Mouse (Mus musculus): ENCODE results near the gene Myo15b. TPM values are rescaled to one million over a fixed set of nuclear protein-coding genes. Genes with fewer than 3 reads are reported as not detected.
A peak's percentile ranks its signal among the peaks of the same experiment; 100 is the strongest.

Myo15b gene
- polyA plus RNA-seq, 1 experiment from 2014 or later = 0.18 TPM

GRCm38 (mm10) chr11:115833021-115833513, 25.1 kb upstream of the Myo15b start:
- Histone ChIP-seq H3K9me3 (no peaks in the 10 kb centered on the region), H3K27ac (no peak overlapping the region)

GRCm38 (mm10) chr11:115834033-115834432, 24.2 kb upstream of the Myo15b start:
- peaks cover 21% of the 10 kb centered on the region for H3K27me3 ChIP-seq
- H3K4me1 ChIP-seq = peaks cover 47% of the 10 kb centered on the region
- no peak overlapping the region for H3K4me2 ChIP-seq (replicated peaks)
- WGBS = 64% methylated on average over 6 of the region's 6 CpGs
- H3K4me3 ChIP-seq = no peak overlapping the region
- H3K9ac ChIP-seq = no peak overlapping the region
- no peaks in the 10 kb centered on the region for H3K9me3 ChIP-seq
- no peaks in the 10 kb centered on the region for H3K36me3 ChIP-seq
- ATAC-seq (ENCODE audit: insufficient number of reproducible peaks, insufficient read depth, low FRiP score, low TSS enrichment) = no peak
- no peak overlapping the region for H3K27ac ChIP-seq

More at GRCm38 (mm10) chr11:115833021-115833513, 25.1 kb upstream of the Myo15b start:
- no peaks in the 10 kb centered on the region for H3K36me3 ChIP-seq
- ATAC-seq (ENCODE audit: insufficient number of reproducible peaks, insufficient read depth, low FRiP score, low TSS enrichment) = no peak
- no peak overlapping the region for H3K4me3 ChIP-seq
- peaks cover 21% of the 10 kb centered on the region for H3K27me3 ChIP-seq
- WGBS = 18% methylated on average over 8 of the region's 8 CpGs
- no peak overlapping the region for H3K9ac ChIP-seq
- no peak overlapping the region for H3K4me2 ChIP-seq (replicated peaks)
- peaks cover 40% of the 10 kb centered on the region for H3K4me1 ChIP-seq

- ATAC-seq (ENCODE audit: insufficient number of reproducible peaks, insufficient read depth, low FRiP score, low TSS enrichment) = no peak
- Histone ChIP-seq H3K4me2 (replicated peaks) (no peak overlapping the region), H3K27me3 (no peaks in the 10 kb centered on the region), H3K9ac (no peak overlapping the region), H3K4me3 (no peak overlapping the region), H3K4me1 (peaks cover 54% of the 10 kb centered on the region), H3K9me3 (no peaks in the 10 kb centered on the region), H3K27ac (no peak overlapping the region), H3K36me3 (no peaks in the 10 kb centered on the region)
- WGBS = 45% methylated on average over 11 of the region's 11 CpGs
Observed at GRCm38 (mm10) chr11:115836656-115837395, 21.4 kb upstream of the Myo15b start.

- ATAC-seq (ENCODE audit: insufficient number of reproducible peaks, insufficient read depth, low FRiP score, low TSS enrichment) = no peak
- H3K4me2 ChIP-seq (replicated peaks) = no peak overlapping the region
- H3K9me3 ChIP-seq = no peaks in the 10 kb centered on the region
- WGBS = 91% methylated on average over 22 of the region's 22 CpGs
- H3K27me3 ChIP-seq = no peaks in the 10 kb centered on the region
- H3K4me1 ChIP-seq = peaks cover 57% of the 10 kb centered on the region
- H3K36me3 ChIP-seq = no peaks in the 10 kb centered on the region
- H3K9ac ChIP-seq = no peak overlapping the region
- no peak overlapping the region for H3K4me3 ChIP-seq
- no peak overlapping the region for H3K27ac ChIP-seq
Observed at GRCm38 (mm10) chr11:115837606-115838345, 20.4 kb upstream of the Myo15b start.

GRCm38 (mm10) chr11:115838895-115839311, 19.3 kb upstream of the Myo15b start:
- H3K27ac ChIP-seq = no peak overlapping the region
- 26% methylated on average over 4 of the region's 4 CpGs for WGBS

GRCm38 (mm10) chr11:115839732-115840131, 18.5 kb upstream of the Myo15b start:
- WGBS = 54% methylated on average over 3 of the region's 3 CpGs
- Histone ChIP-seq H3K4me1 (peaks cover 48% of the 10 kb centered on the region), H3K36me3 (no peaks in the 10 kb centered on the region), H3K27me3 (no peaks in the 10 kb centered on the region), H3K27ac (peak overlapping the region; percentile 24; the same call in 1 of the 2 replicates), H3K9ac (0 out of 2 replicates have a peak overlapping the region, but pooled peaks have one; percentile 28), H3K9me3 (no peaks in the 10 kb centered on the region), H3K4me2 (replicated peaks) (no peak overlapping the region), H3K4me3 (no peak overlapping the region)
- no peak for ATAC-seq (ENCODE audit: insufficient number of reproducible peaks, insufficient read depth, low FRiP score, low TSS enrichment)

More at GRCm38 (mm10) chr11:115838895-115839311, 19.3 kb upstream of the Myo15b start:
- peak; percentile 57; the same call in 1 of the 2 replicates for ATAC-seq (ENCODE audit: insufficient number of reproducible peaks, insufficient read depth, low FRiP score, low TSS enrichment)
- no peak overlapping the region for H3K4me3 ChIP-seq
- no peak overlapping the region for H3K4me2 ChIP-seq (replicated peaks)
- no peak overlapping the region for H3K9ac ChIP-seq
- no peaks in the 10 kb centered on the region for H3K27me3 ChIP-seq
- no peaks in the 10 kb centered on the region for H3K9me3 ChIP-seq
- H3K36me3 ChIP-seq = no peaks in the 10 kb centered on the region
- peaks cover 46% of the 10 kb centered on the region for H3K4me1 ChIP-seq

- Histone ChIP-seq H3K9ac (no peak overlapping the region), H3K27me3 (no peaks in the 10 kb centered on the region)
- 85% methylated on average over 6 of the region's 6 CpGs for WGBS
Observed at GRCm38 (mm10) chr11:115841044-115841443, 17.2 kb upstream of the Myo15b start.

GRCm38 (mm10) chr11:115841961-115842550, 16.1 kb upstream of the Myo15b start:
- H3K27ac ChIP-seq = peak overlapping the region; percentile 79
- no peaks in the 10 kb centered on the region for H3K27me3 ChIP-seq
- H3K9me3 ChIP-seq = no peaks in the 10 kb centered on the region
- H3K4me2 ChIP-seq (replicated peaks) = no peak overlapping the region
- WGBS = 17% methylated on average over 6 of the region's 6 CpGs
- 0 out of 2 replicates have a peak, but pooled peaks cover 7% of the 10 kb centered on the region for H3K36me3 ChIP-seq
- ATAC-seq (ENCODE audit: insufficient number of reproducible peaks, insufficient read depth, low FRiP score, low TSS enrichment) = no peak
- no peak overlapping the region for H3K9ac ChIP-seq
- H3K4me1 ChIP-seq = peaks cover 38% of the 10 kb centered on the region
- H3K4me3 ChIP-seq = no peak overlapping the region

More at GRCm38 (mm10) chr11:115841044-115841443, 17.2 kb upstream of the Myo15b start:
- H3K4me3 ChIP-seq = no peak overlapping the region
- no peaks in the 10 kb centered on the region for H3K9me3 ChIP-seq
- peaks cover 41% of the 10 kb centered on the region for H3K4me1 ChIP-seq
- no peak overlapping the region for H3K27ac ChIP-seq
- no peak for ATAC-seq (ENCODE audit: insufficient number of reproducible peaks, insufficient read depth, low FRiP score, low TSS enrichment)
- 0 out of 2 replicates have a peak, but pooled peaks cover 7% of the 10 kb centered on the region for H3K36me3 ChIP-seq
- no peak overlapping the region for H3K4me2 ChIP-seq (replicated peaks)

GRCm38 (mm10) chr11:115843141-115843890, 14.9 kb upstream of the Myo15b start:
- Histone ChIP-seq H3K27ac (no peak overlapping the region), H3K27me3 (no peaks in the 10 kb centered on the region), H3K4me3 (no peak overlapping the region), H3K9me3 (no peaks in the 10 kb centered on the region), H3K9ac (no peak overlapping the region), H3K4me2 (replicated peaks) (no peak overlapping the region), H3K4me1 (peaks cover 37% of the 10 kb centered on the region), H3K36me3 (0 out of 2 replicates have a peak, but pooled peaks cover 7% of the 10 kb centered on the region)
- no peak for ATAC-seq (ENCODE audit: insufficient number of reproducible peaks, insufficient read depth, low FRiP score, low TSS enrichment)
- 84% methylated on average over 10 of the region's 14 CpGs for WGBS

GRCm38 (mm10) chr11:115843891-115844239, 14.3 kb upstream of the Myo15b start:
- Histone ChIP-seq H3K4me1 (peaks cover 31% of the 10 kb centered on the region), H3K36me3 (0 out of 2 replicates have a peak, but pooled peaks cover 7% of the 10 kb centered on the region), H3K4me2 (replicated peaks) (no peak overlapping the region), H3K9ac (no peak overlapping the region), H3K27me3 (no peaks in the 10 kb centered on the region), H3K9me3 (no peaks in the 10 kb centered on the region), H3K27ac (no peak overlapping the region), H3K4me3 (no peak overlapping the region)
- ATAC-seq (ENCODE audit: insufficient number of reproducible peaks, insufficient read depth, low FRiP score, low TSS enrichment) = no peak
- WGBS = 73% methylated on average over 5 of the region's 5 CpGs

GRCm38 (mm10) chr11:115844240-115844639, 14.0 kb upstream of the Myo15b start:
- Histone ChIP-seq H3K27ac (no peak overlapping the region), H3K4me3 (no peak overlapping the region), H3K27me3 (no peaks in the 10 kb centered on the region), H3K4me1 (peaks cover 27% of the 10 kb centered on the region), H3K36me3 (0 out of 2 replicates have a peak, but pooled peaks cover 7% of the 10 kb centered on the region), H3K9ac (no peak overlapping the region), H3K4me2 (replicated peaks) (no peak overlapping the region), H3K9me3 (no peaks in the 10 kb centered on the region)
- WGBS = 47% methylated on average over 8 of the region's 8 CpGs
- no peak for ATAC-seq (ENCODE audit: insufficient number of reproducible peaks, insufficient read depth, low FRiP score, low TSS enrichment)
